Mouse (Mus musculus): ENCODE measurements at regions not wholly inside any gene's neighbourhood (a gene's known extent, or its start where the extent isn't known, plus 50 kb on each side); places are given as distances from the start of the nearest gene placed in this dataset.

DNA sequence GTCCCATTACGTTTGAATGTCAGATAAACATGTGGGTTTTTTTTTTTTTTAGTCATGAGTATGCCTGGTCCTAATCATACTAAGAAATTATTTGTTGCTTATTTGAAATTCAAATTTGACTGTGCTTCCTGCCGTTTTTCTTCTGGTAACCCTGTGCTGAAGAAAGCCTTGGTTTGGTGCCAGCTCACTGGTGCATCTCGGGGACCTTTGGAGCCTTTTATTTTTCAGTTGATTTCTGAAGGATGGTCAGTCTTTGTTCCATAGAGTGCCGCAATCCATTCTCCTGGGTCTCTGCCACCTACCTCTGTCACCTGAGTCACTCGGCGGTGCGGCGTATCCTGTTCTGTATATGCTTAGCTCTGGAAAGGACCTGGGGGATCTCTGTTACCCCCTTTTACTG, 158.9 kb upstream of the Id4 start:
- WGBS, result 45% methylated on average over 8 of the region's 8 CpGs
- no peak overlapping the region for H3K4me3 ChIP-seq (ENCODE audit: insufficient read depth, low read depth, low read length)
- TF ChIP-seq POLR2A (IDR thresholded peaks at IDR 0.05; ENCODE audit: insufficient read depth, low read depth, low read length) (no peak), CTCF (IDR thresholded peaks at IDR 0.05; ENCODE audit: insufficient read depth, low read depth, low read length) (no peak)

DNA sequence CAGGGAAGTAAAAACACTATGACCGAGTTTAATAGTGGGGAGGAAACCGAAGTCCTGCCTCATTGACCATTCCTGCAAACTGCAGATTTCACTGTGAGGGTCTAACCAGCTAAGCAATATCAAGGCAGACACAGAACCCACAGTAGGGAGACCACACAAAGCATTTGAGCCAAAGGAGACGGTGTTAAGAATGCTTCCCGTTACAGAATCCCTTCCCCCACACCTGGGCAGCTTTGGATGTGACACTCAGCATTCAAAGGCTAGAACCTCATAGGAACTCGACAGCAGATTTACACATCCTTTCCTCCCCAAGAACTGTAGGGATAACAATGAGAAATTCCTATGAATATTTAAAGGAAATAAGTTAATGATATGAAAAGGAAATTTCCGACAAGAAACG, 158.5 kb upstream of the Id4 start:
- 36% methylated on average over 7 of the region's 7 CpGs for WGBS
- H3K4me3 ChIP-seq (ENCODE audit: insufficient read depth, low read depth, low read length), result no peak overlapping the region
- H3K27ac ChIP-seq (ENCODE audit: insufficient read depth, low read depth, low read length), result no peak overlapping the region
- H3K4me1 ChIP-seq (ENCODE audit: control insufficient read depth, insufficient read depth, low read length), result 0 out of 2 replicates have a peak, but pooled peaks cover 2% of the 10 kb centered on the region
- no peak for TF ChIP-seq CTCF (IDR thresholded peaks at IDR 0.05; ENCODE audit: insufficient read depth, low read depth, low read length)
- TF ChIP-seq POLR2A (IDR thresholded peaks at IDR 0.05; ENCODE audit: insufficient read depth, low read depth, low read length), result no peak

More for the DNA sequence above, 158.9 kb upstream of the Id4 start:
- 0 out of 2 replicates have a peak, but pooled peaks cover 2% of the 10 kb centered on the region for H3K4me1 ChIP-seq (ENCODE audit: control insufficient read depth, insufficient read depth, low read length)
- H3K27ac ChIP-seq (ENCODE audit: insufficient read depth, low read depth, low read length), result no peak overlapping the region

DNA sequence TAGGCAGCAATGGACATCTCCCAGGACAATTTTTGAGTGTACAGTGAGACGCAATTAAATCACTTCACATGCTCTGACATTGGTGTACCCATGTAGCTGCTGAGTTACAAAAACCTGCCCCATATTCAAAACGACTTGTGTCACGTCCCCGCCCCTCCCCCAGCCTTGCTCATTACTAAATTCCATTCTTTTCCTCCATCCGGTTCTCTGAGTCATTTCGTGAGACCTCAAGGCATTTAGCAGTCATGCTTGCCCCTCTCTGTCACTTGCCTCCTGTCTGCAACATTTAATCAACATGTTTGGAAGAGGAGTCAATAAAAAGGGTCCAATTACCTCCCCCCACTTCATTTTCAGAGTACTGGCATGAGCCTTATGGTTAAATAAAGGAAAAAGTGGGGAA, 156.3 kb upstream of the Id4 start:
- Histone ChIP-seq H3K4me1 (ENCODE audit: control insufficient read depth, insufficient read depth, low read length) (0 out of 2 replicates have a peak, but pooled peaks cover 2% of the 10 kb centered on the region), H3K4me3 (ENCODE audit: insufficient read depth, low read depth, low read length) (no peak overlapping the region), H3K27ac (ENCODE audit: insufficient read depth, low read depth, low read length) (no peak overlapping the region)
- 76% methylated on average over 6 of the region's 6 CpGs for WGBS
- no peak for TF ChIP-seq POLR2A (IDR thresholded peaks at IDR 0.05; ENCODE audit: insufficient read depth, low read depth, low read length)
- no peak for TF ChIP-seq CTCF (IDR thresholded peaks at IDR 0.05; ENCODE audit: insufficient read depth, low read depth, low read length)

DNA sequence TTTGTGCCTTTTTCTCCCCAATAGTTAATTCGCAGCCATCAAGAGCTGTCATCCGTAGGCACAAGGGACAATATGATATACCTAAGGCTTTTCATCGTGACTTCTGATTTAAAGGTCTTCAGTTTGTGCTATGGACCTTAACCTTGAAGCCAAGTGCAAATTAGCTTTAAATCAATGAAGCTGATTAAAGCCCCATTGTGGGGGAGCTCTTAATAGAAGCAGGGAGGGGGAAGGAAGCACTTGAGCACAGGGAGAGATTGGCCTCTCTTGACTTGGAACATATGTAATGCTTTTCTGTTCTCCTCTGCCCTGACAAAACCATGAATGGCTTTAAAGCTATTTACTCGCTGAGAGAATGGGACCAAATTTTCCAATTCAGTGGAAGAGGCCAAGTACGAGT, 154.1 kb upstream of the Id4 start:
- WGBS, result 41% methylated on average over 5 of the region's 5 CpGs
- H3K4me1 ChIP-seq (ENCODE audit: control insufficient read depth, insufficient read depth, low read length), result 0 out of 2 replicates have a peak, but pooled peaks cover 2% of the 10 kb centered on the region
- TF ChIP-seq CTCF (IDR thresholded peaks at IDR 0.05; ENCODE audit: insufficient read depth, low read depth, low read length) (no peak), POLR2A (IDR thresholded peaks at IDR 0.05; ENCODE audit: insufficient read depth, low read depth, low read length) (no peak)
- no peak overlapping the region for H3K27ac ChIP-seq (ENCODE audit: insufficient read depth, low read depth, low read length)
- H3K4me3 ChIP-seq (ENCODE audit: insufficient read depth, low read depth, low read length), result no peak overlapping the region

DNA sequence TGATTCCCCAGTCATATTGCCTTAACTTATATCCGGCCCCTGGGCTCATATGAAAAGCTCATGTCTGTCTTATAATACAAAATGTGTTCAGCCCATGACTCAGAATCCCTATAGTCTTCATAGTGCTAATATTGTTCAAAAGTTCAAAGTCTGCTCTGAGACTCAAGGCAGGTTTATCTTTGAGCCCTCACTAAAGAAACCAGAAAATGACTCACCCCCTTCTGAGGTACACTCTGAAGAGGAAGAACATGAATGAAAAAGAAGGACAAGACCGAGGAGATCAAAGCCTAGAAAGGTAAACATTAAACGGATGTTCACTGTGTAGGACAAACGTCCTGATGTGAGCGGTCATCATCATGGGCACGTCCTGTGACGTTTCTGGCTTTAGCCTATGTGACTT, 145.1 kb upstream of the Id4 start:
- TF ChIP-seq CTCF (IDR thresholded peaks at IDR 0.05; ENCODE audit: insufficient read depth, low read depth, low read length) (no peak), POLR2A (IDR thresholded peaks at IDR 0.05; ENCODE audit: insufficient read depth, low read depth, low read length) (no peak)
- no peak overlapping the region for H3K4me3 ChIP-seq (ENCODE audit: insufficient read depth, low read depth, low read length)
- no peak overlapping the region for H3K27ac ChIP-seq (ENCODE audit: insufficient read depth, low read depth, low read length)
- WGBS, result 92% methylated on average over 7 of the region's 7 CpGs
- no peaks in the 10 kb centered on the region for H3K4me1 ChIP-seq (ENCODE audit: control insufficient read depth, insufficient read depth, low read length)

DNA sequence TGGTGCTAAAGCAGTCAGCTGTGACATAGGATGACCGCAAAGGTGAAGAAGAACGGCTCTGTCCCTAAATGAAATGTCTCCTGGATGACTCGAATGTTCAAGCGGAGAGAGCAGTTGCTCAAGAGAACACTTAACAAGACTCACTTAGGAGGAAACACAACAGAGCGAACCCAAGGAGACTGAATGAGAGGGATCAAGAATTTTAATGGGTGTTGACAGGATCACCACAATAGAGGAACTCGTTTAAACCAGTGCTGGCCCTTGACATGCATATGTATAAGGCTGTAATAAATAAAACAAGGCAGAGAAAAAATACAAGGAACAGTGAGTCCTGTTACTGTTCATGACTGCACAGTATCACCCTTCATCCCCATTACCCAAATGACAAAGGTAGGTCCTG, 134.4 kb upstream of the Id4 start:
- H3K4me3 ChIP-seq (ENCODE audit: insufficient read depth, low read depth, low read length), result no peak overlapping the region
- H3K27ac ChIP-seq (ENCODE audit: insufficient read depth, low read depth, low read length), result no peak overlapping the region
- WGBS, result 60% methylated on average over 6 of the region's 6 CpGs
- no peak for TF ChIP-seq POLR2A (IDR thresholded peaks at IDR 0.05; ENCODE audit: insufficient read depth, low read depth, low read length)
- TF ChIP-seq CTCF (IDR thresholded peaks at IDR 0.05; ENCODE audit: insufficient read depth, low read depth, low read length), result no peak
- peaks cover 7% of the 10 kb centered on the region for H3K4me1 ChIP-seq (ENCODE audit: control insufficient read depth, insufficient read depth, low read length)

DNA sequence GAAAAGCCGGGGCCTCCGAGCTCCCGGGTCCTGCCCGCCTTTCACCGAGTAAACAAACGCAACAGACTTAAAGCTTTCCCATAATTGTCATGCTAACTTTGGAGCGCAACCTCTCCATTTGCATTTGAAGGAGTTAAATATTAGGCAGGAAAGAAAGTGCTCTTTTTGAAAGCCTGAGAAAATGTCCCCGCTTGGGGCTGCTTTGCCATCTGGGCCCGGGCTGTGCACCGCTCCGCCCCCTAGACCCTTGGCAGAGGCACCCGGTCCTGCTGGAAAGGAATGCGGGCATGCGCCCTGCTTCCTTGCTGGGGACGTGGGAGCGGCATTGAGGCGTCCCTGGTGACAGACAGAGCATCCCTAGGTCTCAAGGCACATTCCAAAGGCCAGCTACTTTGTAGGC, 130.3 kb upstream of the Id4 start:
- Histone ChIP-seq H3K27ac (ENCODE audit: insufficient read depth, low read depth, low read length) (no peak overlapping the region), H3K4me3 (ENCODE audit: insufficient read depth, low read depth, low read length) (no peak overlapping the region), H3K4me1 (ENCODE audit: control insufficient read depth, insufficient read depth, low read length) (peaks cover 7% of the 10 kb centered on the region)
- TF ChIP-seq POLR2A (IDR thresholded peaks at IDR 0.05; ENCODE audit: insufficient read depth, low read depth, low read length) (no peak), CTCF (IDR thresholded peaks at IDR 0.05; ENCODE audit: insufficient read depth, low read depth, low read length) (no peak)
- WGBS, result 5% methylated on average over 17 of the region's 17 CpGs

DNA sequence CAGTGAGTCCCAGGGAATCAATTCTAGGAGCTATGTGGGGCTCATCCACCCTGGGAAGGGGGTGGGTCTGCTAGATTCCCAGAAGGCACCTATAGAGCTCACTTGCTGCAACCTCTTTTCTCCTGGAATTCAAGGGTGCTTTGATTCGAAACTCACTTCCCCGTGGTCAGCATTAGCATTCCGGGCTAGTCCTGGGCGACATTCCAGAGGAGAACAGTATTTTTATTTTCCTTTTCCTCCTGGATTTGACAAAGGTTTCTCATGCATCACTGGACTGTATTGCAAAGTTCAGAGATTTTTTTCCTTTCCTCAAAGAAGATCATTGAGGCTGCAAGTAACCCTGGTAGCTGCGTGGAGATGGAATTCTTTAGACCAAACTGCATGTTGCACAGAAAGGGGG, 129.3 kb upstream of the Id4 start:
- no peak overlapping the region for H3K27ac ChIP-seq (ENCODE audit: insufficient read depth, low read depth, low read length)

DNA sequence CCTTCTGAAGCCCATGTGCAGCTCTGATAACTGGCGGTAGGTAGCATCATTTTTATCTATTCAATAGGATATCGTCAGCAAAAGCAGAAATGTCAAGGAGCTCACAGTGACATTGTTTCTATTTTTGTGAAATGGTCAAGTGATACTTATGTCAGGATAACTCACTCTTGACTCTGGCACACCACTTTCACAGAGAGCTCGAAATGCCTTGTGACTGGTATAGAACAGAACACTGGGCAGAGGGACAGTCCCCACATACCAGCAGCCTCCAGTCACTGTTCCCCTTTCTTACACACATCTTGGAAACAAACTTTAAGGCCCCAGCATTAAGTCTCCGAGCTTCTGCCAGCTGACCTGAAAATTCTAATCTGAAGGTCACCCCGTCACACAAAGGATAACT, 115.1 kb upstream of the Id4 start:
- no peaks in the 10 kb centered on the region for H3K4me1 ChIP-seq (ENCODE audit: control insufficient read depth, insufficient read depth, low read length)
- H3K4me3 ChIP-seq (ENCODE audit: insufficient read depth, low read depth, low read length), result no peak overlapping the region
- no peak for TF ChIP-seq CTCF (IDR thresholded peaks at IDR 0.05; ENCODE audit: insufficient read depth, low read depth, low read length)
- TF ChIP-seq POLR2A (IDR thresholded peaks at IDR 0.05; ENCODE audit: insufficient read depth, low read depth, low read length), result no peak
- 90% methylated on average over 5 of the region's 5 CpGs for WGBS
- no peak overlapping the region for H3K27ac ChIP-seq (ENCODE audit: insufficient read depth, low read depth, low read length)

More for the DNA sequence above, 129.3 kb upstream of the Id4 start:
- Histone ChIP-seq H3K4me3 (ENCODE audit: insufficient read depth, low read depth, low read length) (no peak overlapping the region), H3K4me1 (ENCODE audit: control insufficient read depth, insufficient read depth, low read length) (peaks cover 7% of the 10 kb centered on the region)
- TF ChIP-seq POLR2A (IDR thresholded peaks at IDR 0.05; ENCODE audit: insufficient read depth, low read depth, low read length) (no peak), CTCF (IDR thresholded peaks at IDR 0.05; ENCODE audit: insufficient read depth, low read depth, low read length) (no peak)
- 64% methylated on average over 5 of the region's 5 CpGs for WGBS

DNA sequence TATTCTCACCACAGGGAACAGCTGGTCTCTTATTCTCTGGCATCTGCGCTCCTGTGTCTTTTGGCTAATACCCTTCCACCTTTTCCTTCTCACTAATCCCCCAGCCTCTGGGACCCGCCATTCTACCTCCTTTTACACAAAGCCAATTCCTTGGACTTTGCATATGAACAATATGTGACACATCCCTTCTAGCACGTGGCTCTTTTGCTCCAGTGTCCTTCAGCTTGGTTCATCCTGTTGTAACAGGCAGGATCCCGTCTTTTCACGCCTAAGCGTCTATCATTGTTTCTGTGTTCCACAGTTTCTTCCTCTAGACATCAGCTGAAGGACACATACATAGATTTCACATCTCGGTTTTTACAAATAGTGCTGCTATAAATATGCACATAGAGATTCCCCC, 114.0 kb upstream of the Id4 start:
- Histone ChIP-seq H3K27ac (ENCODE audit: insufficient read depth, low read depth, low read length) (no peak overlapping the region), H3K4me3 (ENCODE audit: insufficient read depth, low read depth, low read length) (no peak overlapping the region)

More for the DNA sequence above, 114.0 kb upstream of the Id4 start:
- H3K4me1 ChIP-seq (ENCODE audit: control insufficient read depth, insufficient read depth, low read length), result no peaks in the 10 kb centered on the region
- TF ChIP-seq POLR2A (IDR thresholded peaks at IDR 0.05; ENCODE audit: insufficient read depth, low read depth, low read length), result no peak
- TF ChIP-seq CTCF (IDR thresholded peaks at IDR 0.05; ENCODE audit: insufficient read depth, low read depth, low read length), result no peak
- WGBS, result 88% methylated on average over 7 of the region's 7 CpGs

Measured in olfactory bulb, adult 2 months (tissue).